Mouse (Mus musculus) CD4-positive, CD25-positive, alpha-beta regulatory T cell, adult 9 weeks (primary cell): Measurements from ENCODE around the gene Acss3. TPM values are rescaled to one million over a fixed set of nuclear protein-coding genes. Genes with fewer than 3 reads are reported as not detected.

Experiments used
- polyA plus RNA-seq: library from polyadenylated mRNA; unstranded; fragments of 100-300 nt; shearing (Covaris generic); gene quantifications from one replicate; pipeline ENCODE4 v1.2.1, GENCODE M21; 2017

Gene Acss3
- not detected for polyA plus RNA-seq

GRCm38 (mm10) chr10:107123529-107124335 lies at the start of gene Acss3:
Gene Acss3 (minus strand): TSS chr10:107123668.

Other genes starting within 250 kb of the Acss3 start
- not detected for gene Lin7a, start 148.0 kb upstream of the Acss3 start, polyA plus RNA-seq